Mouse (Mus musculus) embryo, embryonic 9.5 days (tissue): ENCODE results near the gene Coq6.

Experiments
- DNase-seq: peaks from one replicate; pipeline ENCODE4 v3.0.0-alpha.2; 2017; ENCODE audit errors: extremely low spot score

Gene Coq6

GRCm38 (mm10) chr12:84396947-84397679, 35.7 kb downstream of the Coq6 start:
- no peak for DNase-seq

- DNase-seq = no peak
These were observed 36.2 kb downstream of the Coq6 start for GRCm38 (mm10) chr12:84397685-84398084.

DNA sequence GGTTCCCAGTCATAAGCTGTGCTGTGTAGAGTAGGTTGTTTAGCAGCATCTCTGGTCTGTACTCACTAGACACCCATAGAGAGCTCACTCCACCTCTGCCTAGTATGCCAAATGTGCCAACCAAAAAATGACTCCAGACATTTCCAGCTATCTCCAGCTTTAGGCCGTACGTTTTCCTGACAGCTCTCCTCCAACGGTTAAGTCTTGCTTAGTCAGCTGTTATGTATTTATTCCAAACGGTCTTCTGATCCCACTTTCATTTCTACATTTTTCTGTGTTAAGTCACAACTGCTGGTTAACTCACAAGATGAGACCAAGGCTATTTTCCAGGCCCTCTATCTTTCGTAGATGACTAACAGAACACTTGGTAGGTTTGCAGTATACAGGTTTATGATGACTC, 37.2 kb downstream of the Coq6 start:
- DNase-seq = no peak

GRCm38 (mm10) chr12:84399135-84399534, 37.7 kb downstream of the Coq6 start:
- no peak for DNase-seq

DNA sequence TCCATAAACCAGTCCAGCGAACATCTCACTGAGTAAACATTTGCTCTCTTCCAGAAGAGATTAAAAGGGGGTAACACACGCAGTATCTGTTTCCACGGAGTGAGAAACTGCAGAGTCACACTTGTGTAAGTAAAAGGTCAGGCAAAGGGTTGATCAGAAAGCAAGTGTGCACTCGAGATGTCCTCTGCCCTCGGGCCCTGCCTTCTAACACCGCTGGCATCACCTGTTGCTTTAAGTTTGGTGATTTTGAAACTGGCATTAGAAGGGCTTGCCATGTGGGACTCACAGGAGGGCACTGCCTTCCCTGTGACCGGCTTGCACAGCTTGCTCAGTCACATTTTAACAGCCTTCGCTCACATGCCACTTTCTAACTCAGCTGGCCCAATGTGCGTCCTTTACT, 38.2 kb downstream of the Coq6 start:
- DNase-seq = no peak

DNA sequence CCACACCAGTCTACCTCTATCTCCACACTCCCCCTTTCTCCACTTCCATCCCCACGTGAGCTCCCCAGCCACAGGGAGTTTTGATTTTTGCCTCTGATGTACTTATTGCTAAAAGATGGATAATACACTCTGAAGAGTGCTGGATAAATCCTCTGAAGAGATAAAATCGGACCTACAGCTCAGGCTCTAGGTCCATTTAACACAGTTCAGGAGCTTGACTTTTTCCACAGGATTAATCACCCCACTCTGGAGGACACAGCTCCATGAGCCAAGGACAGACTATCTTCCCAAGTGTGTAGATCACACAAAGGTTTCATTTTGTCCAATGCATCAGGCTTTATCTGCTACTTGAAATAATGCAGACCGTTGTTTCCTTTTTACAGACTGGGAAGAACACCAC, 38.6 kb downstream of the Coq6 start:
- no peak for DNase-seq

GRCm38 (mm10) chr12:84400653-84401052, 39.2 kb downstream of the Coq6 start:
- DNase-seq = no peak

DNA sequence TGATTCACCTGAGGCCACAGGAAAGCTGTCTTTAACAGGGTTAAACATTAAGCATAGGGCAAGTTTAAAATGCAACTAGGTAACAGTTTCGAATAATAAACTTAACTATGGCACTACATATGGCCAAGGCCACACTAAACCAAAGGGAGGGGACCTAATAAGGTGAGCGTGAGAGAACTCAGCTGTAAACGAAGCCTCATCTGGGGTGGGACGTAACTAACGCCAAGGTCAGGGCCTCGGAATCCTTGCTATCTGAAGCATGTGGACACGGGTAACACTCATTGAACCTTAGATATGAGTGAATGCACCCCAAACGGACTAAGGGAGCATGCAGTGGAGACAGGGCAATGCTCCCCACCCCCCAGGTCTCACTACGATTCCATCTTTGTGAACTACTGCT, 41.5 kb downstream of the Coq6 start:
- DNase-seq = no peak

DNA sequence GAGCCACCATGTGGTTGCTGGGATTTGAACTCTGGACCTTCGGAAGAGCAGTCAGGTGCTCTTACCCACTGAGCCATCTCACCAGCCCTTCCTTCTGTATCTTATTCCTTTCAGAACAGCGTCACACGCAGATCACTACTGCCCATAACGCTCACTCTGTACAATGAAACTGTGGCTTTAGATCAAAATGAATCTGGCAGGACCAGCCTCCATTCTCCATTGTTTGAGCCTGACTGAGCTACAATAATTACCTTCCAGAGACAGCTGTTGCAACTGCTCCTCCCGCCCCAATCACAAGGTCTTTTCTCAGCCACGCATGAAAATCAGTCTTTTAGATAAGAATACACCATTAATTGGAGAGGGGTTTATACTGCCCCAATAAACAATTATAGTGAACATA, 43.1 kb downstream of the Coq6 start:
- DNase-seq = no peak

DNA sequence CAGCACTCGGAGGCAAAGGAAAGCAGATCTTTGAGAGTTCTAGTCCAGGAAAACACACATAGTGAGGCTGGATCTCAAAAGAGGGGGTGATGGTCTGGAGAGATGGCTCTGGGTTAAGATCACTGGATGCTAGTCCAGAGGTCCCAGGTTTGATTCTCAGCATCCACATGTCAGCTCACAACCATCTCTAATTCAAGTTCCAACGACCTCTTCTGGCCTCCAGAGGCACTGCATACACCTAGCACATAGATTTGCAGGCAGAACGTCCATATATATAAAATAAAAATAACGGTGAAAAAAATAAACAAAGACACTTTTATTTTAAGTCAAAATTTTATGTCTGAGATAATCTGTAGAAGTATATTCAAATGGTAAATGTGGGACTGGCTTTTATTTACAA, 45.8 kb downstream of the Coq6 start:
- no peak for DNase-seq

GRCm38 (mm10) chr12:84407874-84408818, 46.7 kb downstream of the Coq6 start:
- peak; percentile 5 for DNase-seq

GRCm38 (mm10) chr12:84408819-84409507, 47.5 kb downstream of the Coq6 start, which contains the start of the genes Entpd5 and Bbof1:
Entpd5 (minus strand) TSS chr12:84409029.
Bbof1 (plus strand) TSS chr12:84409071.
- DNase-seq = peak; percentile 86

GRCm38 (mm10) chr12:84416834-84417604, 55.6 kb downstream of the Coq6 start, which contains the start of gene Rnf113a2:
Rnf113a2 (plus strand) TSS chr12:84417196.
- DNase-seq = peak; percentile 81

GRCm38 (mm10) chr12:84417605-84417922, 56.1 kb downstream of the Coq6 start:
- no peak for DNase-seq
